Mouse (Mus musculus): ENCODE data around the gene Rlim. TPM values are rescaled to one million over a fixed set of nuclear protein-coding genes. Genes with fewer than 3 reads are reported as not detected.

Rlim gene
- polyA plus RNA-seq (2012; ENCODE audit: insufficient read depth, low replicate concordance) = 2.3 TPM in 1 of 2 replicates, not detected in the other

DNA sequence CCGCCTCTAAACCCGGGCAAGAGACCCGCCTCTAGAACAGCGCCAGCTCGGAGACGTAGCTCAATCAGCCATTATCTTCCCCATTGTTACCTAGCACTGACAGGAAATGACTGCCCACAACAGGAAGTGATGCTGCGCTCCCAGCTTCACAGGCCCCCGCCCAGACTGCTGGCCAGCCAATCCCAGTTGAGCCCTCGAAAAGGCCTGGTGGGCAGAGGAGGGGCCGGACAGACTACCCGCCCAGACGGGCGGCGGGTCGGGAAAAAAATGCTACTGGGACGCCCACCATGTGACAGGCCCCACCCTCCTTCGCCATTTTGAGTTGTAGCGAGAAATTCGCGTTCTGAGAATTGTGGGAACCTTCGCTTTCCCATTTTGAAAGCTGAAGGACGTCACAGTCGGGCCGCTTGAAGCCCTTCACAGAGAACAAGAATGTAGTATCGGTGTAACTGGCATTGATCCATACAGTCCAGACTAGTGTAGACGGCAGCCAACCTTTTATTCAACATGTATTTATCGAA lies at the start of gene Rlim:
Gene Rlim, minus strand, starts transcription at position 116 of the 521 bp plus-strand sequence.
- TF ChIP-seq GATA1 (IDR thresholded peaks at IDR 0.05; ENCODE audit: borderline replicate concordance, low read length) (0 out of 3 replicates have a peak, but pooled peaks have one; percentile 37), FLI1 (IDR thresholded peaks at IDR 0.05; ENCODE audit: low read length) (peak; percentile 89)
- Histone ChIP-seq H3K9me3 (peaks cover 13% of the 10 kb centered on the region), H3K36me3 (replicated peaks; ENCODE audit: low read length) (peaks cover 21% of the 10 kb centered on the region), H3K4me3 (replicated peaks) (peak within 1 kb of the TSS; percentile 94), H3K27me3 (replicated peaks) (no peaks in the 10 kb centered on the region), H3K4me1 (no peaks in the 10 kb centered on the region; the same call in 1 of the 2 replicates)

GRCm38 (mm10) chrX:104017196-104017595 lies 36.1 kb upstream of the Rlim start:
- 0 out of 2 replicates have a peak, but pooled peaks cover 3% of the 10 kb centered on the region for H3K9me3 ChIP-seq
- H3K4me3 ChIP-seq (replicated peaks) = no peak overlapping the region
- H3K4me1 ChIP-seq = peaks cover 19% of the 10 kb centered on the region
- H3K27me3 ChIP-seq (replicated peaks) = peaks cover 10% of the 10 kb centered on the region
- H3K36me3 ChIP-seq (replicated peaks; ENCODE audit: low read length) = no peaks in the 10 kb centered on the region
- TF ChIP-seq FLI1 (IDR thresholded peaks at IDR 0.05; ENCODE audit: low read length) (no peak), GATA1 (IDR thresholded peaks at IDR 0.05; ENCODE audit: borderline replicate concordance, low read length) (no peak)

- Histone ChIP-seq H3K27me3 (replicated peaks) (peaks cover 9% of the 10 kb centered on the region), H3K36me3 (replicated peaks; ENCODE audit: low read length) (no peaks in the 10 kb centered on the region), H3K4me3 (replicated peaks) (no peak overlapping the region), H3K4me1 (peaks cover 10% of the 10 kb centered on the region; the same call in 1 of the 2 replicates), H3K9me3 (0 out of 2 replicates have a peak, but pooled peaks cover 3% of the 10 kb centered on the region)
- TF ChIP-seq GATA1 (IDR thresholded peaks at IDR 0.05; ENCODE audit: borderline replicate concordance, low read length) = no peak
- no peak for TF ChIP-seq FLI1 (IDR thresholded peaks at IDR 0.05; ENCODE audit: low read length)
These were observed 34.0 kb upstream of the Rlim start for GRCm38 (mm10) chrX:104015048-104015447.

DNA sequence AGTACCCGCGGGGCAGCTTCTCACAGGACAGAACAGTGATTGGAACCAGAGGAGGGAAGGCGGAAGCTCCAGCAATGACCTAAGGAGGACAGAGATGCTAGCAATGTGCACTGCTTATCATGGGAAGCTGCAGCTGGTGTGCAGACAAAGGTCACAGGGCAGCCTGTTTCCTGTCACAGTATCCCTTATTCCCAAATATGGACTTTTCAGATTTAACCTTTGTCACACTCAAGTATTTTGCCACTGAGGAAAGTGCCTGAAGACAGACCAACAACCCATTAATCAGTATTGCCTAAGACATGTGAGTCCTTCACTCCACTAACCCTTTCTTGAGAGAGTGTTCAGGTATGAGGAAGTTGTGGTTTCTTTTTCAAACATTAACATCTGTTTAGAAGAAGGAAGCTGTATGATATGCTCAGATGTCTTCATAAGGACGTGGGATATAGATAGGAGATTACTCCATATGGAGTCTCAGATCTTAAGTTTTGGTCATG lies 32.3 kb upstream of the Rlim start:
- Histone ChIP-seq H3K36me3 (replicated peaks; ENCODE audit: low read length) (no peaks in the 10 kb centered on the region), H3K27me3 (replicated peaks) (peaks cover 11% of the 10 kb centered on the region), H3K4me1 (peaks cover 10% of the 10 kb centered on the region; the same call in 1 of the 2 replicates), H3K9me3 (peaks cover 16% of the 10 kb centered on the region), H3K4me3 (replicated peaks) (no peak overlapping the region)
- TF ChIP-seq GATA1 (IDR thresholded peaks at IDR 0.05; ENCODE audit: borderline replicate concordance, low read length) (no peak), FLI1 (IDR thresholded peaks at IDR 0.05; ENCODE audit: low read length) (no peak)

DNA sequence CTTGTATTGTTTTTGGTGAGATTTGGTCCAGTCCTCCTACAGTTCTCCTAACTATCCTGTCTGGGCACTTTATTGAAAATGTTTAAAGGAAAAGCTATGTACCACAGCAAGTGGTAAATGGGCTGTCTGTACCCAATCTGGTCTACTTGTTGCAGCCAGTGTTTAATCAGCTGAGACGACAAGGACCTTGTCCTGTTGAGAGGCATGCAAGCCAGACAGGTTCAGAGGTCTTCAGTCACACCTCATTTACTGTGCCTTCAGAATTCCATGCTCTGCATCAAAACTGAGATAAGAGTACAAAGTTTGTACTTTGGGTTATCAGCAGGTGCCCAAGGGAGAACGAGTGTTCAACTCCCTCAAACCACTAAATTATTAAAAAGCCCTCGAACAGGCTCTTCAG lies 13.7 kb upstream of the Rlim start:
- no peaks in the 10 kb centered on the region for H3K9me3 ChIP-seq
- peaks cover 19% of the 10 kb centered on the region for H3K27me3 ChIP-seq (replicated peaks)
- H3K4me3 ChIP-seq (replicated peaks) = no peak overlapping the region
- H3K4me1 ChIP-seq = no peaks in the 10 kb centered on the region
- TF ChIP-seq FLI1 (IDR thresholded peaks at IDR 0.05; ENCODE audit: low read length) (no peak), GATA1 (IDR thresholded peaks at IDR 0.05; ENCODE audit: borderline replicate concordance, low read length) (no peak)
- H3K36me3 ChIP-seq (replicated peaks; ENCODE audit: low read length) = no peaks in the 10 kb centered on the region

GRCm38 (mm10) chrX:103993864-103994263 lies 12.8 kb upstream of the Rlim start:
- TF ChIP-seq GATA1 (IDR thresholded peaks at IDR 0.05; ENCODE audit: borderline replicate concordance, low read length) (no peak), FLI1 (IDR thresholded peaks at IDR 0.05; ENCODE audit: low read length) (no peak)
- H3K27me3 ChIP-seq (replicated peaks) = peaks cover 18% of the 10 kb centered on the region
- H3K9me3 ChIP-seq = no peaks in the 10 kb centered on the region
- H3K4me1 ChIP-seq = no peaks in the 10 kb centered on the region
- no peaks in the 10 kb centered on the region for H3K36me3 ChIP-seq (replicated peaks; ENCODE audit: low read length)
- H3K4me3 ChIP-seq (replicated peaks) = no peak overlapping the region

DNA sequence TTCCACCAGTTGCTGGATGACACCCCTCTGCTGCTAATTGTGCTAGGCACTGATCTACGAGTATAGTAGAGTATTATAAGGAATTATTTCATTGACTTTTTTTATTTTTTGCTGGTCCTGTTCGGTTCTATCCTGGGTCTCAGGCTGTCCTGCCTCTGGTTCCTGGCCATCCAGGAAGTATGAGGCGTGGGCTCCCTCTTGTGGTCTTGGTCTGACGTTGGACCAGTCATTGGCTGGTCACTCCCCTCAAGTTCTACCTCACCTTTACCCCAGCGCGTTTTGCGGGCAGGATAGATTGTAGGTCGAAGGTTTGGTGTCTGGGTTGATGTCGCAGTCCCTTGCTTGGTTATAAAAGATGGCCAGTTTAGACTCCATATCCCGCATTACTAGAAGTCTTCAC lies 10.6 kb upstream of the Rlim start:
- H3K9me3 ChIP-seq = no peaks in the 10 kb centered on the region
- no peak overlapping the region for H3K4me3 ChIP-seq (replicated peaks)
- no peaks in the 10 kb centered on the region for H3K4me1 ChIP-seq
- TF ChIP-seq GATA1 (IDR thresholded peaks at IDR 0.05; ENCODE audit: borderline replicate concordance, low read length) = no peak
- TF ChIP-seq FLI1 (IDR thresholded peaks at IDR 0.05; ENCODE audit: low read length) = no peak
- peaks cover 15% of the 10 kb centered on the region for H3K27me3 ChIP-seq (replicated peaks)
- no peaks in the 10 kb centered on the region for H3K36me3 ChIP-seq (replicated peaks; ENCODE audit: low read length)

GRCm38 (mm10) chrX:103990392-103990791 lies 9.3 kb upstream of the Rlim start:
- H3K27me3 ChIP-seq (replicated peaks) = peaks cover 12% of the 10 kb centered on the region
- no peaks in the 10 kb centered on the region for H3K9me3 ChIP-seq
- no peaks in the 10 kb centered on the region for H3K4me1 ChIP-seq
- H3K4me3 ChIP-seq (replicated peaks) = no peak overlapping the region
- H3K36me3 ChIP-seq (replicated peaks; ENCODE audit: low read length) = no peaks in the 10 kb centered on the region
- TF ChIP-seq FLI1 (IDR thresholded peaks at IDR 0.05; ENCODE audit: low read length) (no peak), GATA1 (IDR thresholded peaks at IDR 0.05; ENCODE audit: borderline replicate concordance, low read length) (no peak)

GRCm38 (mm10) chrX:103987215-103987964 lies 6.3 kb upstream of the Rlim start:
- peaks cover 3% of the 10 kb centered on the region for H3K27me3 ChIP-seq (replicated peaks)
- no peak overlapping the region for H3K4me3 ChIP-seq (replicated peaks)
- H3K9me3 ChIP-seq = no peaks in the 10 kb centered on the region
- H3K4me1 ChIP-seq = no peaks in the 10 kb centered on the region
- TF ChIP-seq GATA1 (IDR thresholded peaks at IDR 0.05; ENCODE audit: borderline replicate concordance, low read length) (no peak), FLI1 (IDR thresholded peaks at IDR 0.05; ENCODE audit: low read length) (no peak)
- H3K36me3 ChIP-seq (replicated peaks; ENCODE audit: low read length) = no peaks in the 10 kb centered on the region

- H3K4me3 ChIP-seq (replicated peaks) = no peak overlapping the region
- H3K36me3 ChIP-seq (replicated peaks; ENCODE audit: low read length) = no peaks in the 10 kb centered on the region
- no peaks in the 10 kb centered on the region for H3K4me1 ChIP-seq
- H3K27me3 ChIP-seq (replicated peaks) = peaks cover 3% of the 10 kb centered on the region
- no peak for TF ChIP-seq GATA1 (IDR thresholded peaks at IDR 0.05; ENCODE audit: borderline replicate concordance, low read length)
- TF ChIP-seq FLI1 (IDR thresholded peaks at IDR 0.05; ENCODE audit: low read length) = no peak
- H3K9me3 ChIP-seq = peaks cover 5% of the 10 kb centered on the region
These were observed 5.1 kb upstream of the Rlim start for GRCm38 (mm10) chrX:103986159-103986558.

Measured in megakaryocyte, embryonic 14.5 days (primary cell).